Mouse (Mus musculus): ENCODE measurements around the gene Gins1. TPM values are rescaled to one million over a fixed set of nuclear protein-coding genes. Genes with fewer than 3 reads are reported as not detected.
A peak's percentile ranks its signal among the peaks of the same experiment; 100 is the strongest.

The Gins1 gene
- polyA plus RNA-seq, 1 experiment = 31.3 TPM

DNA sequence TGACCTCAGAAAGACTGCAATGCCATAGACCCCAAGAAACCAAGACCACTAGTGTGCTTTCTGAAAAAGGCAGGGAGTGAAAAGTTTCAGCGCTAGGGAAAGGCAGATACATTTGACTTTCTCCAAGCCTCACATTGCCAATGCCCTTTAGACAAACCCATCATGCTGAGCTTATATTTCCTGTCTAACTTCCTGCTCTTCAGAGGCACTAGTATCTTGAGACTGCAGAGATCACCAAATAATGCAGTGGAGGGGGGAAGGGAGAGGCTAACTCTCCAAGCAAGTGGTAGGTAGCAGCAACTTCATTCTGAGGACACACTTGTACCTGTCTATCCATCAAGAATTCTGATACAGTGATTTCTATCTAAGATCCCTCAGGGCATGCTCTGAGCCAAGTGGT, 35.8 kb upstream of the Gins1 start:
- Histone ChIP-seq H3K4me3 (ENCODE audit: insufficient read depth, poor library complexity, severe bottlenecking) (no peak overlapping the region), H3ac (ENCODE audit: control insufficient read depth, insufficient read length, low read depth) (no peak overlapping the region), H3K27me3 (ENCODE audit: control insufficient read depth, insufficient read depth, insufficient read length) (no peaks in the 10 kb centered on the region), H3K36me3 (ENCODE audit: control insufficient read depth, insufficient read depth) (no peaks in the 10 kb centered on the region), H3K79me2 (ENCODE audit: control insufficient read depth, insufficient read depth) (peaks cover 8% of the 10 kb centered on the region), H3K79me3 (ENCODE audit: low read depth) (peaks cover 3% of the 10 kb centered on the region)
- TF ChIP-seq USF1 (IDR thresholded peaks at IDR 0.05; ENCODE audit: low read depth) (no peak), MYOD1 (IDR thresholded peaks at IDR 0.05; ENCODE audit: control insufficient read depth, insufficient read length, low read depth) (no peak), CTCF (IDR thresholded peaks at IDR 0.05; ENCODE audit: control insufficient read depth, insufficient read depth, insufficient read length) (no peak), FOSL1 (IDR thresholded peaks at IDR 0.05; ENCODE audit: insufficient read depth, low read length, poor library complexity, severe bottlenecking) (no peak), CEBPB (IDR thresholded peaks at IDR 0.05; ENCODE audit: low read depth) (no peak), MYOG (IDR thresholded peaks at IDR 0.05; ENCODE audit: control insufficient read depth, extremely low read depth, insufficient read length) (no peak), MAX (IDR thresholded peaks at IDR 0.05) (no peak)

GRCm38 (mm10) chr2:150874508-150874907, 30.7 kb upstream of the Gins1 start:
- H3K79me3 ChIP-seq (ENCODE audit: low read depth) = peaks cover 5% of the 10 kb centered on the region
- H3K79me2 ChIP-seq (ENCODE audit: control insufficient read depth, insufficient read depth) = no peaks in the 10 kb centered on the region
- no peak for TF ChIP-seq MAX (IDR thresholded peaks at IDR 0.05)
- TF ChIP-seq USF1 (IDR thresholded peaks at IDR 0.05; ENCODE audit: low read depth) = no peak
- TF ChIP-seq MYOD1 (IDR thresholded peaks at IDR 0.05; ENCODE audit: control insufficient read depth, insufficient read length, low read depth) = no peak
- TF ChIP-seq CTCF (IDR thresholded peaks at IDR 0.05; ENCODE audit: control insufficient read depth, insufficient read depth, insufficient read length) = no peak
- no peak for TF ChIP-seq CEBPB (IDR thresholded peaks at IDR 0.05; ENCODE audit: low read depth)
- TF ChIP-seq MYOG (IDR thresholded peaks at IDR 0.05; ENCODE audit: control insufficient read depth, extremely low read depth, insufficient read length) = no peak
- TF ChIP-seq FOSL1 (IDR thresholded peaks at IDR 0.05; ENCODE audit: insufficient read depth, low read length, poor library complexity, severe bottlenecking) = no peak

DNA sequence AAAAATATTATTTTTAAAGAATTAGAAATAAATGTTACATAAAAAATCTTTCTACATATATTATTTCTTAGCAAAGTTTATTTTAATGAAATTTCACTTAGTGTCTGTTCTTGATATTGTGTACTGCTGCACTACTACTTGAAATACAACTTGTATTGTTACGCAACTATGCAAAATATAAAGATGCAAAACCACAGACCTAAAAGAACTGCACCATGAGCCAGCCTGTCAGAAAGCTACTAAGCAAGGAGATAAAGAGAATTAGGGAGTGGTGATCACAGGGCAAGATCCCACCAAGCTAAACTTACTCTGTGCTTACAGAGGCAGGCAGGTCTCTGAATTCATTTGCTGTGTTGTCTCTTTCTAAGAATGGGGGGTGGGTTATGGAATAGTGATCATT, 30.0 kb upstream of the Gins1 start:
- Histone ChIP-seq H3K79me3 (ENCODE audit: low read depth) (peaks cover 5% of the 10 kb centered on the region), H3ac (ENCODE audit: control insufficient read depth, insufficient read length, low read depth) (no peak overlapping the region), H3K79me2 (ENCODE audit: control insufficient read depth, insufficient read depth) (no peaks in the 10 kb centered on the region), H3K4me3 (ENCODE audit: insufficient read depth, poor library complexity, severe bottlenecking) (no peak overlapping the region), H3K27me3 (ENCODE audit: control insufficient read depth, insufficient read depth, insufficient read length) (no peaks in the 10 kb centered on the region), H3K36me3 (ENCODE audit: control insufficient read depth, insufficient read depth) (no peaks in the 10 kb centered on the region)
- TF ChIP-seq MYOD1 (IDR thresholded peaks at IDR 0.05; ENCODE audit: control insufficient read depth, insufficient read length, low read depth) = no peak
- no peak for TF ChIP-seq MYOG (IDR thresholded peaks at IDR 0.05; ENCODE audit: control insufficient read depth, extremely low read depth, insufficient read length)
- no peak for TF ChIP-seq FOSL1 (IDR thresholded peaks at IDR 0.05; ENCODE audit: insufficient read depth, low read length, poor library complexity, severe bottlenecking)
- TF ChIP-seq CEBPB (IDR thresholded peaks at IDR 0.05; ENCODE audit: low read depth) = peak; percentile 29

More at GRCm38 (mm10) chr2:150874508-150874907, 30.7 kb upstream of the Gins1 start:
- H3K27me3 ChIP-seq (ENCODE audit: control insufficient read depth, insufficient read depth, insufficient read length) = no peaks in the 10 kb centered on the region
- H3ac ChIP-seq (ENCODE audit: control insufficient read depth, insufficient read length, low read depth) = no peak overlapping the region
- no peaks in the 10 kb centered on the region for H3K36me3 ChIP-seq (ENCODE audit: control insufficient read depth, insufficient read depth)
- H3K4me3 ChIP-seq (ENCODE audit: insufficient read depth, poor library complexity, severe bottlenecking) = no peak overlapping the region

DNA sequence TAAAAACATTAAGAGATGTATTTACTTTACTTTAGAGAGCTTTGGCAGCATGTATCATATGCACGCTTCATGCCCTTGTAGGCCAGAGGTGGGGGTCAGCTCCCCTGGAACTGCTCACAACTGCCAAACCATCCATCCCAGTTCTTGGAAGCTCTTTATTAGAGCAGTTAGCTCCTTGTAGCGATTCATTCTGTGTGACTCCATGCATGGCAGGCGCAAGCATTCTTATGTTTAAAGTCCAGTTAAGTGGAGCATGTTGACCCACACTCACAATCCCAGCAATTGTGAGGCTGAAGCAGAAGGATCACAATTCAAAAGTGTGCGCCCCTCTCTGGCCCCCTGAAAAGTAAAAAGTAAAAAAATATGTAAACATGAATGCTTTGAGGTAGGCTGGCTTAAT, 27.6 kb upstream of the Gins1 start:
- Histone ChIP-seq H3ac (ENCODE audit: control insufficient read depth, insufficient read length, low read depth) (no peak overlapping the region), H3K27me3 (ENCODE audit: control insufficient read depth, insufficient read depth, insufficient read length) (no peaks in the 10 kb centered on the region), H3K36me3 (ENCODE audit: control insufficient read depth, insufficient read depth) (no peaks in the 10 kb centered on the region), H3K79me3 (ENCODE audit: low read depth) (peaks cover 4% of the 10 kb centered on the region), H3K4me3 (ENCODE audit: insufficient read depth, poor library complexity, severe bottlenecking) (no peak overlapping the region), H3K79me2 (ENCODE audit: control insufficient read depth, insufficient read depth) (peaks cover 7% of the 10 kb centered on the region)
- TF ChIP-seq USF1 (IDR thresholded peaks at IDR 0.05; ENCODE audit: low read depth) (no peak), CTCF (IDR thresholded peaks at IDR 0.05; ENCODE audit: control insufficient read depth, insufficient read depth, insufficient read length) (no peak), FOSL1 (IDR thresholded peaks at IDR 0.05; ENCODE audit: insufficient read depth, low read length, poor library complexity, severe bottlenecking) (no peak), MYOD1 (IDR thresholded peaks at IDR 0.05; ENCODE audit: control insufficient read depth, insufficient read length, low read depth) (no peak), CEBPB (IDR thresholded peaks at IDR 0.05; ENCODE audit: low read depth) (no peak), MYOG (IDR thresholded peaks at IDR 0.05; ENCODE audit: control insufficient read depth, extremely low read depth, insufficient read length) (no peak), MAX (IDR thresholded peaks at IDR 0.05) (no peak)

- Histone ChIP-seq H3K27me3 (ENCODE audit: control insufficient read depth, insufficient read depth, insufficient read length) (no peaks in the 10 kb centered on the region), H3K79me2 (ENCODE audit: control insufficient read depth, insufficient read depth) (peaks cover 33% of the 10 kb centered on the region), H3K4me3 (ENCODE audit: insufficient read depth, poor library complexity, severe bottlenecking) (no peak overlapping the region), H3K36me3 (ENCODE audit: control insufficient read depth, insufficient read depth) (no peaks in the 10 kb centered on the region), H3K79me3 (ENCODE audit: low read depth) (peaks cover 4% of the 10 kb centered on the region), H3ac (ENCODE audit: control insufficient read depth, insufficient read length, low read depth) (no peak overlapping the region)
- TF ChIP-seq MYOG (IDR thresholded peaks at IDR 0.05; ENCODE audit: control insufficient read depth, extremely low read depth, insufficient read length) = no peak
- no peak for TF ChIP-seq MYOD1 (IDR thresholded peaks at IDR 0.05; ENCODE audit: control insufficient read depth, insufficient read length, low read depth)
- no peak for TF ChIP-seq USF1 (IDR thresholded peaks at IDR 0.05; ENCODE audit: low read depth)
- no peak for TF ChIP-seq MAX (IDR thresholded peaks at IDR 0.05)
- no peak for TF ChIP-seq CTCF (IDR thresholded peaks at IDR 0.05; ENCODE audit: control insufficient read depth, insufficient read depth, insufficient read length)
- no peak for TF ChIP-seq CEBPB (IDR thresholded peaks at IDR 0.05; ENCODE audit: low read depth)
- no peak for TF ChIP-seq FOSL1 (IDR thresholded peaks at IDR 0.05; ENCODE audit: insufficient read depth, low read length, poor library complexity, severe bottlenecking)
These were observed 21.0 kb upstream of the Gins1 start for GRCm38 (mm10) chr2:150884075-150884778.
